Mouse (Mus musculus) left cerebral cortex, adult 2 months (tissue): Measurements from ENCODE around the gene Syne1. TPM values are rescaled to one million over a fixed set of nuclear protein-coding genes. Genes with fewer than 3 reads are reported as not detected.

ENCODE experiments used
- DNase-seq, 2 experiments: peaks; one replicate each; pipeline ENCODE4 v3.0.0; 2021 to 2022; ENCODE audit warnings: low spot score in 2 of 2, mixed read lengths in 1 of 2; ENCODE audit errors: extremely low spot score in 1 of 2
- H3K27ac ChIP-seq: fragments of 200-600 bp; 2 replicates; pipeline ENCODE4 v1.8.1; 2022
- H3K4me3 ChIP-seq: fragments of 200-600 bp; 2 replicates; pipeline ENCODE4 v1.8.1; 2022
- CTCF ChIP-seq: fragments of 200-600 bp; IDR thresholded peaks from 2 replicates; pipeline ENCODE4 v1.8.1; 2022; ENCODE audit warnings: antibody characterized with exemption, mild to moderate bottlenecking, moderate library complexity
- intact Hi-C: fragments of 180-260 bp; cut with DNase I; formaldehyde crosslinking; loops from one replicate; pipeline ENCODE4 v1.15.1; 2025
- long read RNA-seq, 2 experiments: library from polyadenylated mRNA; stranded (forward); transcript quantifications; one replicate each; pipeline ENCODE4 v2.0.0; 2021; ENCODE audit warnings: borderline mapping rate in 2 of 2
- total RNA-seq, 2 experiments: library from RNA; stranded (reverse); gene quantifications; 2 replicates each; pipeline ENCODE4 v1.2.3; 2021

The Syne1 gene
- total RNA-seq: 100 to 1,000 TPM; 430 to 445 TPM
- long read RNA-seq, experiment 1, full-length matches to known transcripts: 47 of 149 reads
- long read RNA-seq, experiment 1, partial matches to known transcripts: 42 of 149 reads
- long read RNA-seq, experiment 1, other reads (novel, unspliced or antisense): 60 of 149 reads
- long read RNA-seq, experiment 2, full-length matches to known transcripts: 28 of 116 reads
- long read RNA-seq, experiment 2, partial matches to known transcripts: 32 of 116 reads
- long read RNA-seq, experiment 2, other reads (novel, unspliced or antisense): 56 of 116 reads

DNA sequence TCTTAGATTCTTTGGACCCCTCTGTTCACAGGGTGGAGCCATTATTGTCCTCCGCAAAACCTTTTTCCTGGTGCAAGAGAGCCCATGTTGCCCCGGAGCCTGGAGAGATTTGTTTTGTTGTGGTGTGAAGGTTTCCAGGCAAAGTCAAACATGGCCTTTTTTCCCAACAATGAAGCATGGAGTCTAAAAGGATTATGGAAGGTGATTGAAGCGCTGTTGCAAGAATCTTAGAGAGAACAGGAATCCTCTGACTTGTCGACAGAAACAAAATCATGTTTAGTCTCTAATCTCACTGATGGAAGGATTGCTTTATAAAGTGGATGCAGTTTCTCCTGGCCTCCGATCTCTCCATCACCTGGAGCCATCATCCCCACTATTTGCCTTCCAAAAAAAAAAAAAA, at the start of gene Syne1:
Gene Syne1 (minus strand): TSS at position 101 of the 400 bp plus-strand sequence.
- DNase-seq: no peak
- peak within 1 kb of the TSS; percentile 98 for H3K27ac ChIP-seq
- intact Hi-C loops: loop anchor here (2.0 to 5.0 kb wide), 2 partner anchors 71 to 194 kb away; no protein-coding TSS in a partner anchor
- no peak for TF ChIP-seq CTCF
- peak within 1 kb of the TSS; percentile 86 for H3K4me3 ChIP-seq

- TF ChIP-seq CTCF: peak; percentile 78
- intact Hi-C loops: loop anchor here (1.0 kb wide), 1 partner anchor 190 kb away; no protein-coding TSS in a partner anchor
- peak; percentile 69 to 70 for DNase-seq
- Histone ChIP-seq H3K27ac (no peak overlapping the region), H3K4me3 (no peak overlapping the region)
Observed at GRCm38 (mm10) chr10:5600123-5600522, 48.8 kb upstream of the Syne1 start.

DNA sequence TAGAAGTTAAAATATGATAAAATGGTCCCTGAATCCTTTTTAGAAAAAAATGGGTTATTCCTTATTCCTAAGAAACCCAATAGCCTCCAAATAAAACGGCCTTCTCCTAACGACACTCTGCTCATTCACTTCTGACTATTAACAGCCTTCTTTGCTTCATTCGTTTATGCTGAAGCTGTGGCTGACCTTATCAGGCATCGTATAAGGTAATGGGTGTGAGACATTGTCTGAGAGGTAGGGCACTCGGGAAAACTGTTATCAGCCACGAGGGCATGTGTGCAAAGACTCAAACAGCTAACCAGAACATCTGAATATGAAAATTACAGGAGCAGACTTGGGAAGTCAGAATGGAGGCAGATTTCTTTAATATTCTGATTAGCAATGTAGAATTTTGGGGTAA, 45.3 kb upstream of the Syne1 start:
- Histone ChIP-seq H3K4me3 (no peak overlapping the region), H3K27ac (no peak overlapping the region)
- TF ChIP-seq CTCF: no peak
- intact Hi-C loops: no loop called here
- no peak for DNase-seq

- no peak for TF ChIP-seq CTCF
Observed at GRCm38 (mm10) chr10:5594457-5594856, 43.2 kb upstream of the Syne1 start.

DNA sequence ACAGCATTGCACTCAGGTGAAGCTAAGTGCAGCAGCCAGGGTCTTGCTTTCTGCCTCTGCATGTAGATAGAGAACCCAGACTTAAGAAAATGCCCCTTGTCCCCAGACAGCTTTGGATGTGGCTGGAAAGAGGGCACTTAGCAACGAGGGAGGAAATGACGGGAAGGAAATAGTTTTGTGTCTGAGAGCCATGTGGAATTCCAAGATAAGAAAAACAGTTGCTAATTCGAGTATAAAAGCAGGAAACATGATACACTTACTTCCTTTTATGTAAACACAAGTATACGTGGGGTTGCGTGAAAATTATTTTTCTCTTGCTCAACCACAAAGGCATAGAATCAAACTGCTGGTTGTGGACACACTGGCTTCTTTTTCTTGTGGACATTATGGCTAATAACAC, 42.2 kb upstream of the Syne1 start, which contains the start of gene Myct1:
Gene Myct1 (plus strand): TSS at position 312 of the 400 bp plus-strand sequence.
- no peak for DNase-seq
- Histone ChIP-seq H3K4me3 (no peak within 1 kb of the TSS), H3K27ac (no peak within 1 kb of the TSS)
- intact Hi-C loops: no loop called here
- TF ChIP-seq CTCF: no peak

More at GRCm38 (mm10) chr10:5594457-5594856, 43.2 kb upstream of the Syne1 start:
- H3K27ac ChIP-seq: no peak overlapping the region
- no peak for DNase-seq
- intact Hi-C loops: no loop called here
- no peak overlapping the region for H3K4me3 ChIP-seq

DNA sequence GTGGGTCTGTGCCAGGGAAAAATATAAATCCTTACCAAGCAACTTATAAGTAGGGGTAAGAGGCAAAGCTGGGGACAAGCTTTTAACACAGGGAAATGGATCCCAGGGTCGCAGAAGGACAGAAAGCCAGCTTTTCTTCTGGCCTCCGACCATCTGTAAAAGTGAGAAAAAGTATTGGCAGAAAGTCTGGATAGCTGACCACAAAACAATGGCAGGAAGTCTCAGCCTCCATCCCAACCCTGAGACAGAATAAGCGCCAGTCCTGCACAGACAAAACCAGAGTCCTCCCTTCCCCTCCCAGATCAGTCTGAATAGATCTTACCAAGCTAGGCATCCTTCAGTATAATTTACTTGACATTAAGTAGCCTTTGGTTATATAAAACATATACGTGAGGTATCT, 40.7 kb upstream of the Syne1 start:
- TF ChIP-seq CTCF: no peak
- Histone ChIP-seq H3K27ac (no peak overlapping the region), H3K4me3 (no peak overlapping the region)
- intact Hi-C loops: no loop called here
- no peak for DNase-seq

- no peak for TF ChIP-seq CTCF
- Histone ChIP-seq H3K27ac (no peak overlapping the region), H3K4me3 (no peak overlapping the region)
- intact Hi-C loops: no loop called here
- DNase-seq: no peak
Observed at GRCm38 (mm10) chr10:5591061-5591460, 39.8 kb upstream of the Syne1 start.

GRCm38 (mm10) chr10:5573328-5573727, 22.0 kb upstream of the Syne1 start:
- peak; percentile 16 for TF ChIP-seq CTCF
- intact Hi-C loops: no loop called here
- no peak for DNase-seq
- Histone ChIP-seq H3K27ac (no peak overlapping the region), H3K4me3 (no peak overlapping the region)

DNA sequence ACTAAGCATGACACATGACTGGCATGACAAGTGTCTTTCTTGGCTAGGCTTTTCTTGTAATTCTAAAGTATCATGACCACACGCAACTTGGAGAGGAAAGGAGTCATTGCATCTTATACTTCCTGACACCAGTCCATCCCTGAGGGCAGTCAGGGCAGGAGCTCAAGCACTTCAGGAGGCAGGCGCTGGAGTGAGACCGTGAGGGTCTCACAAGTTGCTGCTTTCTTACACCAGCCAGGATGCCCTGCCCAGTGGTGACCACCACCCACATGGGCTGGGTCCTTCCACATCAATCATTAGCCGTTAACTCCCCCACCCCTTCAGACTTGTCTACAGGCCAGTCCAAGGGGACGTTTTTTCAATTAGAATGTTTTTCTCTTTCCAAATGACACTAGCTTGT, 20.1 kb upstream of the Syne1 start:
- Histone ChIP-seq H3K4me3 (no peak overlapping the region), H3K27ac (no peak overlapping the region)
- intact Hi-C loops: no loop called here
- TF ChIP-seq CTCF: no peak
- no peak for DNase-seq

GRCm38 (mm10) chr10:5570059-5570458, 18.8 kb upstream of the Syne1 start:
- no peak overlapping the region for H3K4me3 ChIP-seq
- no peak for TF ChIP-seq CTCF
- no peak for DNase-seq
- intact Hi-C loops: no loop called here
- H3K27ac ChIP-seq: no peak overlapping the region

DNA sequence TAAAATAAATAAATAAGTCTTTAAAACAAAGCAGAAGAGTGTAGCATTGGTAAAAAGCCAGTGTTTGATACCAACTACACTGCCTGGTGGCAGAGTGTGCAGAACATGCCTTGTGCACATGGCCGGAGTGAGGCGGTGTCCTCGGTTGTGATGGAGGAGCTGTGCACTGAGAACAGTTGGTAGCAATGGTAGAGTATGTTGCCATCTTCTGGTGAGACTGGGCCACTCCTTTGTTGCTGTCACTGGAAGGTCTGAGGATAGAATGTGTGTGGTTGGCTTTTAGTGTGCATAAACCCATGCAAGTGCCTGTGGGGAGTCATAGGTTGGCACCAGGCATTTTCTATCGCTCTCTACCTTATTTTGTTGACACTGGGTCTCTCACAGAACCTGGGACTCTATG, 17.7 kb upstream of the Syne1 start:
- Histone ChIP-seq H3K4me3 (no peak overlapping the region), H3K27ac (no peak overlapping the region)
- peak; percentile 19 to 20 for DNase-seq
- intact Hi-C loops: no loop called here
- peak; percentile 53 for TF ChIP-seq CTCF

DNA sequence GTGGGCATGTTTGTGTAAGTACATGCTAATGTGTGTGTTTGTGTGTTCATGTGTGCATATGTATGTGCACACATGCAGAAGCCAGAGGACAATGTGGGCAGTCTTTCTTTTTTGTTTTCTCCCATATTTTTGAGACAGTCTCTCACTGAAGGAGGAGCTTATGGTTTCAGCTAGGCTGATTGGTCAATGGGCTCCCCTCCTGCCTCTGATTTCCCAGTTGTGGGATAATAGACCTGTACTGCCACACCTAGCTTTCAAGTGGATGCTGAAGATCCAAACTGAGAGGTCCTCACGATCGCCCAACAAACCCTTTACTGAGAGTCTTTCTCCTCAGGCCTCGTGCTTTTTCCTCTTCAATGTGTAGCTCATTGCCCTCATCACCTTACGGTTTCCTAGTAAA, 10.4 kb upstream of the Syne1 start:
- Histone ChIP-seq H3K27ac (no peak overlapping the region), H3K4me3 (no peak overlapping the region)
- intact Hi-C loops: no loop called here
- no peak for DNase-seq
- TF ChIP-seq CTCF: no peak

DNA sequence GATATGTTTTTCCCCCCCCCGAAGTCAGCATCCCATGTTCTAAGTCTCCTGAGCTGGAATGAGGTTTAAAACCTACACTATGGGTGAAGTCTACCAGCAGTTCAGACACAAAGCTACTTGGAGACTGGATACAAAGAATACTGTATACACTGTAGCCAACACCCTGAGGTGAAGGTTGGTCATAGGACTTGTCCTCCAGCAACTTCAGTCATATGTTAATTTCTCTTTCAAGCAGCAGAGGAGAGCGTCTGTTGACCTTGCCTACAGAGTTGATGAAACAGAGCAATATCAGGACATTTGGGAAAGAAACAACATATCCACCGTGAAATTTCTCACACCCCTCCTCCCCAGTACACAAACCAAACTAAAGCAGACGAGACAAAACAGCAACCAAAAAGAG, 9.2 kb upstream of the Syne1 start:
- DNase-seq: no peak
- TF ChIP-seq CTCF: no peak
- Histone ChIP-seq H3K4me3 (no peak overlapping the region), H3K27ac (no peak overlapping the region)
- intact Hi-C loops: no loop called here
